Mouse (Mus musculus) hindlimb bud, embryonic 11.5 days (tissue): ENCODE data around the gene Ric8a.

Experiments used
- DNase-seq: peaks from one replicate; pipeline ENCODE4 v3.0.0-alpha.2; 2012; ENCODE audit warnings: low read depth, low spot score; ENCODE audit errors: extremely low spot score

The Ric8a gene

DNA sequence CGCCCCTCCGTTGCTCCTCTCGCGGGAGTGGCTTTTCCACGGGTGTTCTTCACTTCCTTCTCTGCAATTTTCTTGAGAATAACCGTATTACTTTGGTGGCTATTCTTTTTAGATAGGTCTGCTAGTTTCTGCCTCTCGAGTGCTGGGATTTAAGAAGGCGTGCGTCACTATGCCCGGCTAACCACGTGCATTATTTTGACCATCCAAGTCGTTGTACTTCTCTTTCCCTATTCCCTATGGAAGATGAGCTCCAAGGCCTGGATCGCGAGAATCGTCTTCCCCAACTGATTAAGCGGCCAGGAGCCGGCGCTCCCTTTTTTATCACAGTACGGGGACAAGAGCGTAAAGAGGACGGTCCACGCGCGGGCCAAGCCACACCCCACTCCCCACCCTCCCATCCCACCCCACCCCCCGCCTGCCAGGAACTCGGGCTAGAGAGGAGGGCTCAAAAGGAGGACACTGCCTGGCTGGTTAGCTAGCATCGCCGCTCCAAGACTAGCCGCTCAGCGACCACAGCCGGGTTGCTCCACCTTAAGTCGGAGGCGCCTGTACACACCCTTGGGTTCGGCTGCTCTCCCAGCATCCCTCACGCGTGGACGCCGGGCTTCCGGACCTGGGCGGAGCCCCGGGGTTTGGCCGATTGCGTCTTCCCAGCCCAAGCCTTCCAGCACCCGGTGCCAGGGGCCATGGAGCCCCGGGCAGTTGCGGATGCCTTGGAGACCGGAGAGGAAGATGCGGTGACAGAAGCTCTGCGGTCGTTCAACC lies at the start of gene Ric8a:
Ric8a (plus strand) TSS at position 173 of the 765 bp plus-strand sequence.
- DNase-seq: peak; percentile 12

DNA sequence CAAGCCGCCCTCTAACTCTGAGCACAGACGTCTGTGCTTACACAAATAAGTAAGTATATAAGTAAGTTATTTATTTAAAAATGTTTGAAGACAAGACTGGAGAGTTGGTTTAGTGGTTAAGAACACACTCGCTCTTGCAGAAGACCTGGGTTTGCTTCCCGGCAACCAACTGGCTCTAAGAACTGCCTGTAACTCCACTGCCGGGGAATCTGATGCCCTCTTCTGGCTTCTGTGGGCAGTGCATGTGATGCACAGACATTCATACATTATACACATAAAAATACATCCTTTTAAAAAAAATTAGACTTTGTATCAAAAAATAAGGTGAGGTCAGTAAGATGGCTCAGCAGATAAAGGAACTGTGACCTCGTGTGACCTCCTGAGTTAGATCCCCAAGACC lies 46.3 kb upstream of the Ric8a start:
- no peak for DNase-seq

DNA sequence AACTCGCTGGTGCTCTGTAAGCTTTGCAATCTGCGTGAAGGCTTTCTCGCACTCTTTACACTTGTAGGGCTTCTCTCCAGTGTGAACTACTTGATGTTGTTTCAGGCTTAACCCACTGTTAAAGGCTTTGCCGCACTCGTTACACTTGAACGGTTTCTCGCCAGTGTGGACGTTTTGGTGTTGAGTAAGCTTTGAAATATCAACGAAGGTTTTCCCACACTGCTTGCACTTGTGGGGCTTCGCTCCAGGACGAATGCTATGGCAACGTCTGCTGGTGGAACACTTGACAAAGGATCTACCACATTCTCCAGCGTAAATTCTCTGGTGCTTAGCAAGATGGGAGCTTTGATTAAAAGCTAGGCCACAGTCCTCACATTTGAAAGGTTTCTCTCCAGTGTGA lies 45.0 kb upstream of the Ric8a start:
- no peak for DNase-seq

DNA sequence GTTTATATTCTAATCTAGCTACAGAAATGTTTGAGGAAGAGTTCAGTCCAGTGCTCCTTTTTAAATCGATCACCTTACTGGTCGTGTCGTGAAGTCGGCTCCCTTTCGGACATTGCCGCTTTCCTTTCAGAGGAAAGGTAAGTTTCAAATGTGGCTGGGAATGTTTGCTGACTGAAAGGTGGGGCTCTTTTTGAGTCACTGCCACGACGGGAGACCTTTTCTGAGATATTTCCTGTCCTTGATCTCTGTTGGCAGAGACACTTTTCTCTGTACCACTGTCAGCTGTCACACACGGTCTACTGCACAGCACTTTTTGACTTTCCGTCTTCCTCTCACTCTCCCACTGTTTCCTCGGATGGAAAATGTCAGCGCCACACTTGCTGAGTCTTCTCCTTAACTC lies 43.9 kb upstream of the Ric8a start:
- DNase-seq: no peak

DNA sequence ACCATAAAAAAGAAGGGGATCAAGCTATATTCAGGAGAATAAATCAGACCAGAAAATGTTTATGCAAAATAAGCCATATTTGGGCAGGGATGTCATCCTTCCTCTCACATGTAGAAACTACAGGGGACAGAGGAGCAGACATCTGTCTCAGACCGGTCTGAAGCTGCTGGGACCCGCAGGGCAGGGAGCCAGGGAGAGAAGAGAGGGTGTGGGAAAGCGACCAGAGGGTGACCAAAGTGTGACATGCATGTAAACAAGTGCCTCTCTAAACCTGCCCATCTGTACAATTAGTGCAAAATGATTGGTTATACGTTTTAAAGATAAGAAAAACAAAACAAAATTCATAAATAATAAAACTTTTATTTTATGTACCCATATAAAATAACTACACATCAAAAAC lies 36.6 kb upstream of the Ric8a start:
- DNase-seq: no peak

DNA sequence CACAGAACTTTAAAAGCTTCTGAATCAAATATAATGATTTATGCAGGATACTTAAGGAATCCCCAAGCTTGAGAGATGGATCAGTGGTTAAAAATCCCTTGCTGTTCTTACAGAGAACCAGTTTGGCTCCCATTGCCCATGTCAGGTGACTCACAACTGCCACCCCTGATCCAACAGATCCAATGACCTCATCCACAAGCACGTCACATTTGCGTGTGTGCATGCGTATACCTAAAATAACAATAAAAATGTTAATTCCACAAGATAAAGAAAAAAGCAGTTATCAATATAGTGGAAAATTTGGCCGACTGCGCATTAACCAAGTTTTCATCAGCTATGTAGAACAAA lies 35.5 kb upstream of the Ric8a start:
- DNase-seq: no peak

DNA sequence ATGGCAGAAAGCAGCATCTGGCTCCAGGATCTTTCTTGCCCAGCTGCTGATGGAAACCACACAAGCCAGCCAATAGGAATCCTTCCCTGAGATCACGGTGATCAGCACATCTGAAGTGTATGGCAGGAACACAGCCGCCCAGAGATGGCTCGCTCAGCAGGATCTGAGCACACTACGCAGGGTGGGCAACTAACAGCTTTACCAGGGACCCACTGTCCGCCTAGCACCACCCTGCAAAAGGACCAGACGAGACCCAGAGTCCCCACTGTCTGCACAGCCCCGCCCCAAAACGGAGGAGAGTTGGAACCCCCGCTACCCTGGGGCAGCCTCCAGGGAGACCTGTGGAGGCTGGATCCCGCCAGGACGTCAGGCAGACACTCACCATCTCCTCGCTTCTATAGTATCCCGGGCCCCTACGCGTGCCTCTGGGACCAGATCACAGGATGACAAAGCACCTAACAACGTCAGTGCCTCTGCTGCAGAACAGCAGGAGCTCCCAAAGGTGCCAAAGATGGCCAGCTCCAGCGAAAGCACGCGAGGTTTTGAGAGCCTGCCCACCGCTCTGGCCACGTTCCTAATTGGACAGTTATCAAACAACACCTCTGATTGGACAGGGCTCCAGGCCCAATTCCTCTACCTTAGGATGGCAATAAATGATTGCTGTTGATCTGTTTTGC lies 35.0 kb upstream of the Ric8a start, which contains the start of gene Zfp941:
Zfp941 (minus strand) TSS at position 526 of the 677 bp plus-strand sequence.
- peak; percentile 39 for DNase-seq

DNA sequence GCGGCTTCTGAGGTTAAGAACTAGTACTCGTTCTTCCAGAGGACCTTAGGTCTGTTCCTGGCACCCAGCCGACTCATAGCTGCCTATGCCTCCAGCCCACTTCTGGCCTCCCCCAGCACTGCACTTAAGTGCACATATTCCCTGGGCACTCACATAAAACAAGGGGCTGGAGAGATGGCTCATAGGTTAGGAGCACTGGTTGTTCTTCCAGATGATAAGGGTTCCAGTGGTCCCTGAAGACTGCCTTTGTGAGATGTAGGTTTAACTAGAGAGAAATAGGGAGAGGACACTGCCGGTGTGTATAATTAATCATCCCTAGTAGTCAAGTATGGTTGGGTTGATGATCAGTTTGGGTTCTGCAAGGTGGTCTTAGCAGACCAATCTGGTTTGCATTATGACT lies 34.0 kb upstream of the Ric8a start:
- DNase-seq: no peak

DNA sequence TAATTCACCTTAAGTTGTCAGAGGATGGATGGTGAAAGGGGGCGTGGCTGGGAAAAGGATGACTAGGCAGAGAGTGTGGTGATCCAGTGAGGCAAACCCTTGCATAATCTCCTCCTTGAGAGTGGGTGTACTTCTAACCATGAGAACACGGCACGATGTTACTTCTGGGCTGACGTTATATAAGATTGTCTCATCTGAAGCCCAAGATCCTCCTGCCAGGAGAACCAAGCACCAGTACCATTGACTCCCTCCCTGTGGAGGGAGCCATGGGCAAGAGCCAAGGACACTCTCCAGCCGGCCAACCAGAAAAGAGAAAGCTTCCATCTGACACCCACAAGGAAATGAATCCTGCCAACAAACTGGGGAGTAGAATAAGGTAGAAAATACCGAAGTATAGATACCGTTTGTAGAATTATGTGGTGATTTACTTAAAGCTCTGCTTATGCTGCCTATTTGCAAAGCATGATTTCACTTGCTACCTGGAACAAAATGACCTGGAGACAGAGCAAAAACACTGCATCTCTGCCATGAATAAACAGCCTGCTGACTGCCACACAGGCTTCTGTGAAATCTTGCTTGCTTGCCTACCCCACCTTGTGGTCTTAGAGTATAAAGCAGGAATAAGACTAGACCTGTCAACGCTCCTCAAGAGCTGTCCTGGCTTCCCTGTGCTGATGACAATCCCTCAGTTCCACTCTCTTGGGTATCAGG lies 28.4 kb upstream of the Ric8a start:
- no peak for DNase-seq

DNA sequence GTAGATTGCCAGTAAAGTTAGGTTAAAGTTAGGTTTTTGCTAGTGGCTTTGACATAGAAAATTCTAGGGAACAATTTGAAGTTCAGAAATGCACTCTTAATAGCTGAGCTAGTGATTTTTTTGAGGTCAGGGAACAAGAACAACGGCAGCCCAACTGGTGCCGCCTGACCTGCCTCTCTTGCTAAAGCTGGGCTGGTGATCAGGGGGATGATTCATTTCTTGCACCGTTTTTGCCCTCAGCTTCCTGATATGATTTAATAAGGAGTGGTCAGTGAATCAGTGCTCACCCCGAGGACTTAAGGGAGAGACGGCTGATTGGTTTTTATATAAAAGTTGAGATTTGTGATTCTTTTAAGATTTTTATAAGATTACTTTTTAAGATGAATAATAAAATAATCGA lies 25.3 kb upstream of the Ric8a start:
- no peak for DNase-seq

DNA sequence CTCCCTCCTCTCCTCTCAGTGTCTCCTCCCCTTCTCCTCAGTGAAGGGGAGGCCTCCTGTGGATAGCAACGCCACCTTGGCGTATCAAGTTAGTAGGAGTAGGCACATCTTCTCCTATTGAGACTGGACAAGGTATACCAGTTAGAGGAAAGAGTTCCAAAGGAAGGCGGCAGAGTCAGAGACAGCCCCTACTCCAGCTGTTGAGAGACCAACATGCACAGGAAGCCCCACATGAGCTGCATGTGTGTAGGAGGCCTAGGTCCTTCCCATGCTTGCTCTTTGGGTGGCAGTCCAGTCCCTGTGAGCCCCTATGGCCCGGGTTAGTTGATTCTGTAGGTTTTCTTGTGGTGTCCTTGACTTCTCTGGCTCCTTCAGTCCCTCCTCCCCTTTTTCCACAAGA lies 23.4 kb upstream of the Ric8a start:
- no peak for DNase-seq

DNA sequence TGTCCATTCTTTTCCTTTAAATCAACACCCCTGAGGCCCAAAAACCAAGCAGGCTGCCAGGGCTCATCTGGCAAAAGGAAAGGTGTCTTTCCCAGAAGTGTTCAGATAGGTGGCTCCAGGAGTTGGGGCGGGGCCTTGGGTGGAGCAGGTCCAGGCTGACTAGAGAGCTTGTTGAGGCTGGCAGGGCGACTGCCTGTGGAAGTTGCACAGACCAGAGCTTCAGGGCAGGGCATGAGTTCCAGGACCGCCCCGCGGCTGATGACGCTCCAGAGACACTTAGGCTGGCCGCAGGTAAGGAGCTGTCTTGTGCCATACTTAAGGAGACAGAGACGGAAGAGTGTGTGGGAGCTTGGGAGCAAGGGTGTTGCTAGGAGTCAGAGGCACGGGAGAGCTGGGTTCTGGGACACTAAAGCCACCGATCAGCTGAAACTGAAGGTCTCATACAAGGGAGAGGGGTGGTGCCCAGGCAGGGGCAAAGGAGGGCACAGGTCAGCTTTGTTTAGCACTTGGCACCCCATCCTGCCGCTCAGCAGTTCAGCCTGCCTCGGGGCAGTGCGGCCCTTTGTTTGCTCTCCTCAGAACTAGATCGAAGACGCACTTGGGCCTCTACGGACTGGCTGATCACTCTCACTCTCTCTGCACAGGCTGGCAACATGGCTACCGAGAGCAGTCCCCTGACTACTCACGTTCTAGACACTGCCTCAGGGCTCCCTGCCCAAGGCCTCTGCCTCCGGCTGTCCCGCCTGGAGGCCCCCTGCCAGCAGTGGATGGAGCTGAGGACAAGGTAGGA lies 21.6 kb upstream of the Ric8a start, which contains the start of gene Urah:
Urah (plus strand) TSS at position 51 of the 790 bp plus-strand sequence.
- DNase-seq: no peak

DNA sequence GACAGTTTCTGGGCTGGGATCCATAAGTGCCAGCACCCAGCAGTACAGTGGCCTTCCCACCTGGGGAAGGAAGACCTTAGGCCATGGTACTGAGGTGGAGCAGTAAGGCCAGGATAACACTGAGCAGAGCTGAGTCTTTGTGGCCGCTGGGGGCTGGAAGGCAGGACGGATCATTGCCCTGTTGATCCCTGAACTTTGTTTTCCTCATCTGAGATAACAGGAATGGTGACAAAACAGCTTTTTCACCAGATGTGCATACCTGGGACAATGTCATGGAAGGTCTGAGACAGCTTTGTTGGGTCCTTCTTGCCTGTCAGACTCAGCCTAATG lies 21.0 kb upstream of the Ric8a start:
- DNase-seq: no peak

DNA sequence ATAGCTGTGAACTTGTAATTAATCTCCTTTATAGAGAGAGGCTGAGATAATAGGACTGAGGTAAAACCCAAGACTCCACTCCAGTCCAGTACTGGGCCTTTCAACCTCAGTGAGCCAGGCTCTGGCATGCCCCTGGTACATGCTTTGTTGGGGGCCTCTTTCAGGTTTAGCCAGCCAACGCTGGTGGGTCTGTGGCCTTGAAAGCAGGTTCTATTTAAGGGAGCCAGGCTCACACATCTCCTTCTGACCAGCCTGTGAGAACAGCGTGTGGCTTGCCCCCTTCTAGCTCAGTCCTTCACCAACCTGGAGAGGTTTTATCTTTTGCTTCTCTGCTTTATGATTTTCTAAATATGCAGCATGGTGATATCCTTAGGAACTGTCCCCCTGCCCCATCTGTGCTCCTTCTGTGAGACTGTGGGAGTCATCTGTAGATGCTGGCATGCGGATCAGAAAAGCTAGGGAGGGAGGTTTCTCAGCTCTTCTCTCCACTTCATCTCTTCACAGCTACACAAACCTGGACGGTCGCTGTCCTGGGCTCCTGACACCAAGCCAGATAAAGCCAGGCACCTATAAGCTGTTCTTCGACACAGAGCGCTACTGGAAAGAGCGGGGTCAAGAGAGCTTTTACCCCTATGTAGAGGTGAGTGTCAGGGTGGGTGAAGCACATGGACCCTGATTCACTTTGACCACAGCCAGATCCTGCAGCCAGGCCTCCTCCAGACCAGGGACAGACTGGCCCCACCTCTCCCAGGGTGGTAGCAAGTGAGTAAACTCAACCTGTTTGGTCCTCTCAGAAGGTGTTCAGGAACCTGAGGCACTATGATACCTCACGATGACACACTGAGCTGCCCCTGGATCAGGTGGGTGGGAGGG lies 20.3 kb upstream of the Ric8a start:
- no peak for DNase-seq

DNA sequence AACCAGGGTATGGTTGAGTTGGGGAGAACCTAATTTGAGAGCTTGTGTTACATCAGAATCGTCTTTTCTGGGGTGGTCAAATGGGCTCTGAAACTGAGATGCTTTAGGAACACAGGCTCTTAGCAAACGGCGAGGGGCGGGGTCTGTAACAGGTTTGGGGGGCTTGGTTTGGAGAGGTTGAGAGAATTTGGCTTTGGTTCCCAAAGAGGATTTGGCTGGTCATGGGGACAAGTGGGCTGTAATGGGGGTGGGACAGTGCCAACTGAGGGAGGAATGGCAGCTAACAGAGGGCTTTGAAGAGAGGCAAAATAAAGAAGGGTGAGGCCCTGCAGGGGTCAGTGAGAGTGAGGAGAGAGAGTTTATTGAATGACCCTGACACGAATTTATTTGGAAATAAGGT lies 17.2 kb upstream of the Ric8a start:
- DNase-seq: no peak

DNA sequence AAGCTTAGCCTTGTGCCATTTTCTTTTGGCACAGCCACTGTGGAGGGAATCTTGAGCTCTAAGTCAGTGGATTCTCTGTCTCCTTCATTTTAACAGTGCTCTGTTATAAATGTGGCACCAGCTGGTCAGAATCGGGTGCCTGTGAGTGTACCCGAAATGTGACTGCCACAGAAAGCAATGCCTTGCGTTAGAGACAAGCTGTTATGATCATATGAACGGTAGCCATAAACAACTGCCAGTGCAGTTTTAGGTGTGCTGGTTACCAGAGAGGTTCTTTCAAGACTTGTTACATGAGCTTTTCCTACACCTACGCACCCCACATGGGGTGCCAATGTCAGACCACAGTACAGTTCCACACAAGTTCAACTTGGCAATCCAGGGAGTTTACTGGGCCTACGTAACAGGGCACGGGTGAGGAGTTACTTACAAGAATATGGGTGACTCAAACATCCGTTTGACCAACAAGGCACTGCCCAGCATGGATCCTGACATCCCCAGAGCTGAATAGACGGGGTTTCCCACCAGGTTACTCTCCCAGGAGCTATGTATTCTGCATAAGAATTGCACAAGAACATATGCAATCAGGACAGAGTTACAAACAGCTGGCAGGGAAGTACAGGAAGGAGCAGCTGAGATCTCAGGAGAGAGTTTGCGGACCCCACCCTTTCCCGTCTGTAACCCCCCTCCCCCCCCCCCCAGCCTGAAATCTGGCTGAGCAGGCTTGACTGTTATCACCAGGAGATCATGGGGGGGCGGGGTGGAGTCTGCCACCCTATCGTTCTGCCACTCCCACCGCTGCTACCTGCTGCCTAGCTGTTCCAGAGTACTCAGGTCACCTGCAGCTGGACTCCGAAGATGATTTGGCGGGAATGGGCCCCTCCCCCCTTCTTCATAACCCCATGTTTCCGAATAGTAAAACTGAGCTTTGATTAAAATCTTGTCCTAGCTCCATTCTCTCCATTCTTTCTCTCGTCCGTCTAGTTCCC lies 15.7 kb upstream of the Ric8a start:
- no peak for DNase-seq

DNA sequence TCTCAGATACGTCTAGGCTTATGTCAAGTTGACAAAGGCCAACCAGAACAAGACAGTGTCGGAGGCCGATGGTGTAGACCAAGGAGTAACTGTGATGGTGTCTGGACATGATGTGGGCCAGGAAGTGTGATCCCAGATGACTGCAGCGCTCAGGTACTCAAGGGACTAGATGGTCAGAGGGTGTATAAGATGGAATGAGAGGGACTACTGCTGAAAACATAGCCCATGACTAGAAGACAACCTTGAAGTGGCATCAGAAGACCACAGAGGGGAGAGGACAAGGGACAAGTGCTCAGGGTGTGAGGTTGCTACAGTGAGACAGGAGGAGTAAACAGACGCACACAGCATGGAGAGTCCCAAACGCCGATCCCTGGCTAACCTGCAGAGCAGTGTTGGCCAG lies 13.0 kb upstream of the Ric8a start:
- DNase-seq: no peak

DNA sequence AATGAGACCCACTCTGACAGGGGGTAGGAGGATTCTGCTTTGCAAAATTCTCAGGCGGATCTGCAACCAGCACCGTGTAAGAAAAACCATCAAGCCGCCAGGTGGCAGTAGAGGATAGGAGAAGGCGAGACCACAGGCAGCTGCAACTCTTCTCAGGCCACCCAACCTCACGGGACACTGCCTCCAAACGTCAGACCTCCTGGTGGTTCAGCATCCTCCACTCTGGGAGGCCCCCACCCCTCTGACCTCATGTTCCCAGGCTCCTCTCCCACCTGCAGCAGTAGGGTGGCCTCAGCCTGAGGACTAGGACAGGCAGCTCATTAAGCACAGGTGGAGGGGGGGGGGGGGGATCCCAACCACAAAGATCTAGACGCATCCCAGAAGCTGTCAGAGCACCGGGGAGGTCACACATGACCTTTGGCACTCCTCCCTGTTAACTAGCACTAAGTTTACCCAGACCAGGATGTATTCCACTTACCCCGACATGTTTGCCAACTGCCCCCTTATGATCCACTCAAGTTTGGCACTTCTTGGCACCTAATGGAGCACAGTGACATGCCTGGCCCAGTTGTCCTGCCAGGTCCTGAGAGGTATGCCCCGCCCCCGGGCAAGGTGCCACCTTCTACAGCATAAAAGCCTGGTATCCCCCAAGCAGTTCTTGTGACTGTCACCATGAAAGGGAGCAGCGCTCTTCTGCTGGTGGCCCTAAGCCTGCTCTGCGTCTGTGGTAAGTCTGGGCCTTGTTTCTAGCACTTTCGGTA lies 11.7 kb upstream of the Ric8a start, which contains the start of gene Scgb1c1:
Scgb1c1 (plus strand) TSS at position 643 of the 761 bp plus-strand sequence.
- DNase-seq: peak; percentile 76
